Mouse (Mus musculus) liver, adult 2 months (tissue): ENCODE measurements at regions not wholly inside any gene's neighbourhood (a gene's known extent, or its start where the extent isn't known, plus 50 kb on each side); places are given as distances from the start of the nearest gene placed in this dataset.

ENCODE experiments used
- CTCF ChIP-seq: fragments of 200-500 bp; IDR thresholded peaks from 2 replicates; pipeline ENCODE4 v1.5.1; 2011; ENCODE audit warnings: low read depth, low read length, control low read depth
- POLR2A ChIP-seq: fragments of 200-500 bp; IDR thresholded peaks from 2 replicates; pipeline ENCODE4 v1.6.1; 2011; ENCODE audit warnings: low read length, control low read depth; ENCODE audit not compliant: insufficient read depth; ENCODE audit errors: extremely low read depth

DNA sequence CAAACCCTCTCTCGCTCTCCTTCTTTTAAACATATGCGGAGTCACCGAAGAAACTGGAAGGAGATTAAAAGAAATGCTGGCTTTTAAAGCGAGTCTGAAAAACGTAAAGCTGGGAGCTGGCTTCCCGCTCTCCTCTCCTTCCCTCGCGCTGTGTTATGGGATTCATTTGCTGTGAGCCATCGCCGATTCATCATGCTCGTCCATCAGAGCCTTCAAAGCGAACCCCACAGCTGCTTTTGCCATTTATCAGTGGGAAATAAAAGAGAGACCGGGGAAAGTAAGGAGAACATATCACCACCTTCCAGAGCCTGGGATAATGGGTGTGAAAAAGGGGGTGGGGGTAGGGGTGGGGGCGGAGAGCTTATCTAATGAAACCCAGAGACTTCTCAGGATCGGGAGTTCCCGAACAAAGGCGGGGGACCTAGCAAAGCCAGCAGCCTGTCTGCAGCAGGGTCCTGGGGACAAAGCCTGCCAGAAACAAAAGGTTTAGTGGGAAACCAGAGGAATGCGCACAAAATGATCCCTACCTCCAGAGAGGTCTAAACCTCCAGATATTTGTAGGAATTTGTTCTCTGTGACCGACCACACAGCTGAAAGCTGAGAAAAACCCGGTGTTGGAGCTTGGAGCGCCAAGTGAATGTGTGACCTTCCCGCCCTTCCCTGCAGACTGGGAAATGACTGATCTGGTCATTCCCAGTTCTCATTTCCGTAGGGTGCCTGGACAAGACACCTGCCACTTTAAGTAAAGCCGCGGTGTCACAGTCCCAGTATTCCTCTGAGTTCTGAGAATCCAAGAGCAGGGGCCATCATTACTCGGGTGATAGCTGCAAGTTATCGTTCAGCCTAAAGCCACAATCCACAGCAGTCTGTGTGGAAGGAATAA, 73.9 kb upstream of the Lrig1 start:
- TF ChIP-seq CTCF (no peak), POLR2A (no peak)
